Mouse (Mus musculus) testis, postnatal 10 days (tissue): ENCODE results near the gene Clec3a.

Experiments
- DNase-seq: peaks from one replicate; pipeline ENCODE4 v3.0.0; 2021; ENCODE audit warnings: low spot score

Gene Clec3a

DNA sequence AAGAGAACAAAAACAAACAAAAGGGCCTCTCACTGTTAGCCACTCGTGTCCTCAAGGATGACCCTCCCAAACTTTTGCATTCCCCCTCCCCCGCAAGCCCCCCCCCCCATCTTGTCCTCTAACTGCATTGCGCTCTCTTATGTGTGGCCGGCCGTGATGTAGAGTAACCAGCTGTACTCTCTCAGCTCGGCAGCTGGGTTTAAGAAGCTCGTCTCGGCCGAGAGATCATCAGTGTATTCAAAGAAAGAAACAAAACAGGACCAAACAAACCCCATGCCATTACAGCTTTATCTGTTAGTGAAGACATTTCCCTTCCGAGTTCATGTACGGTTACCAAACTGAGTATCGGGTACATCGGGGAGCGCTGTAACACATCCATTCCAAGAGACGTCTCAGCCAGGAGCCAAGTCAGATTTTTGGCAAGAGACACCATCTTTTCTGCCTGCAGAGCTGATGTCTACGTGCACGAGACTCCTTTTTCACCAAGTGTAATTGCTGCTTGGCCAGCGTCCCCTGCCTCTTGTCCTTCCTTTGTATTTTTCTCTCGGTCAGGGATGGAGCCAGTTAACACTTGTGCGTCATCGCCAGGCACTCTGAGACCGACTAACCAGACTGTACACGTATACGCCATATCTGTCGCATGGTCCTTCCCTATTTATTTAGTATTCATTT lies 40.4 kb downstream of the Clec3a start:
- DNase-seq = no peak

DNA sequence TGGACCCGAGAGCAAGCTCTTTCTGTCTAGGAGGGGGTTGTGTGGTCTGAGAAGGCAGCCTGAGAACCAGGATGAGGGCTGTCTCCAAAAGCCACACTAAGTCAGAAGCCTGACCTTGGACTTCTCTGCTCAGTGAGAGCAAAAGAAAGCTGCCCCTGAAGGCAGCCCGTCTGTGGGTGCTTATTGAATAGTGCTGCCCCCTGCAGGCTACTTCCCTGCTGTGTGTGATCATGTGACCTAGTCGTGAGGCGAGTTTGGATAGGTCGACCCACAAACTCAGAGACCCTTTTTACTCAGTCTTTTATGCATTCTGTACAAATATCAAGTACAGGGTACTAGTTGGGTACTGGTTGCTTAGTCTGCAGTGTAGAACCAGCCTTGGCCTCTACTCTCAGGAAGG lies 42.7 kb downstream of the Clec3a start:
- DNase-seq = no peak

GRCm38 (mm10) chr8:114462591-114462990 lies 44.7 kb downstream of the Clec3a start:
- no peak for DNase-seq

GRCm38 (mm10) chr8:114463305-114463704 lies 45.4 kb downstream of the Clec3a start:
- no peak for DNase-seq

GRCm38 (mm10) chr8:114468526-114469207 lies 50.8 kb downstream of the Clec3a start:
- no peak for DNase-seq

- DNase-seq = no peak
Observed at GRCm38 (mm10) chr8:114469208-114469590, 51.3 kb downstream of the Clec3a start.

- DNase-seq = no peak
Observed at GRCm38 (mm10) chr8:114473546-114473945, 55.7 kb downstream of the Clec3a start.
